Mouse (Mus musculus) MN1 (cell line): ENCODE results near the gene Glra1.

Source experiments
- DNase-seq: peaks from one replicate; pipeline ENCODE4 v3.0.0-alpha.2; 2016; ENCODE audit warnings: low spot score

Glra1 gene

DNA sequence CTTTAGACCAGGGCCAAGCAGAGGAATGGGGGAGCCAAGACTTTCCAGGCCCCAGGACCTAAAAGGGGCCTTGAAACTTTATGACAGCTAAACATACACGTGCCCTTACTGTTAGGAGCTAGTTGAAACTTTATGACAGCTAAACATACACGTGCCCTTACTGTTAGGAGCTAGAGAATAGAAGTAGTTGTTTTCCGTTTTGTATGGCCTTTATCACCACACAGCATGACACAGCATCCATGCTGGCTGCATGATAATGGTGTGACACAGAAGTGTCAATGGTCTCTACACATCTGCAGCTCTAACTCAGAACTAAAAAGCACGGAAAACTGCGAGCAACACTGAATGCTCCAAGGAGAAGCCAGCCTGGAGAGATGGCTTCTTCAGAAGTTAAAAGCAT lies 90.3 kb downstream of the Glra1 start:
- DNase-seq = no peak

DNA sequence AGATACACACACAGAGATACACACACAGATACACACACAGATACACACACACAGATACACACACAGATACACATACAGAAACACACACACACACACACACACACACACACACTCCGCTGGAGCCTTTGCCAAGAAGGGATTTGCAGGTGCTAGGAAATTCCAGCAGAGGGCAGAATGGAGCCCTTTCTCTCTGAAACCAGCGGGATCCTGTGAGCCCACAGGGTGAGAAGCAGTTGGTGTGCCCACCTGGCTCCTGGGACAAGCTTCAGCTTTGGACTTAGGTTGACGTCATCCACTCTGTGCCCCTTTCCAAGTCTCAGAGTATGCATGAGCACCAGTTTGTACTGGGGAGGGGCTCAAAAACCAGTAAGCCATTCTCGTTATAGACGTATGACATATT lies 96.6 kb downstream of the Glra1 start:
- DNase-seq = no peak

DNA sequence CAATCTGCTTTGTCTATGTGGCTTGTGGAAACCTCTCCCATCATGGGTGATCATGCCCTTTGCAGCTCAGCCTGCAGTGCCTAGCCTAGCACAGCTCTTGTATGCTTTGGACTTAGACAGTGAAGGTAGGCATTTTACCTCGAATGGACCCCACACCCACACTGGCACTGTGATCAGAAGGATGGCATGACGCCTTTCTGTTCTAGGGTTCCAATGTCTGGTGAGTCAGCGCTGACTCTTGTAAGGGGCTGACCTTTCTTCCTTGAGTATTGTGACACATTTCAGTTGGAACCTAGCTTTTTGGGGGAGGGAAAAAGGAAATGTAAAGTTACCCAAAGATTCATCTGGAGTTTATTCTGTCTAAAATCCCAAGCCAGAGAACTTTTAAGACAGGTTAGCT lies 102.5 kb downstream of the Glra1 start:
- no peak for DNase-seq

DNA sequence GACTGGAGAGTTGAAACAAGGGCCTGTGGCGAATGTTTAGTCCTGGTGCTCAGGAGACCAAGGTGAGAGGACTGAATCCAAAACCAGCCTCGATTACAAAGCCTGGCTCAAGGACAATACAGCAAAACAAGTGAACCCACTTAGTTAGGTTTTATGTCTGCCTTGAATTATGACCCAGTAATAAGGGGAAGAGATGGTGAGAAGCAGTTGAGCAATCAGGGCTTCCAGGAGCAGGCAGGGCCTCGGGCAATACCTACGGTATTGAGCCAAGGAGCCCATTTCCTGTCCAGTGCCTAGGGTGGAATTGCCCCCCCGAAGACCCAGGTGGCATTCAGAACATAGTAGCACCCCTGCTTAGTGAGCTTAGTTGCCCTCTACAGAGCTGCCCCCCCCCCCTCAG lies 105.1 kb downstream of the Glra1 start:
- no peak for DNase-seq

DNA sequence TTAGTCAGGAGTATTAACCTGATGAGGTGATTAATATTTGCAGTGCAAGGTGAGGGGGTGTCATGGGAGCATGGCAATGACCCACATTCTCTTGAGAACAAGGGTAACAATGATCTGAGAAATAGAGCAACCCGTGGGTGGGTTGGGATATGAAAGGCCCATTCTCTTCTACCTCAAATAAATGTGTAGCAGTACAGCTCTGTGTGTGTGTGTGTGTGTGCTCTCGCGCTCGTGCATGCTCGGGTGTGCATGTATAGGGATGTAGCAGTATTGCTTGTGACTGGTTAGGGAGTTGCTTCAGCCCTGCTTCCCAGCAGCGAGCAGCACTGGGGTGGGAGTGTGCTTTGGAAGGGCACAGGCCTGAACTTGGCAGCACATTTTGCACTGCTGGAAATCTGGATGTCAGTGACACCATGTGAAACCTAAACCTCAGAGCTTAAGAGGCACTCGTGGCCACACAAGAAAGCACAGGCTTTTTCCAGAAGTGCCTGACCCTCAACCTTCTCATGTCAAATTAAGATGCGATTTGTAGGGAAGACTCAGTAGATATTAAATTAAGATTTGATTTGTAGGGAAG lies 106.0 kb downstream of the Glra1 start:
- DNase-seq = no peak

DNA sequence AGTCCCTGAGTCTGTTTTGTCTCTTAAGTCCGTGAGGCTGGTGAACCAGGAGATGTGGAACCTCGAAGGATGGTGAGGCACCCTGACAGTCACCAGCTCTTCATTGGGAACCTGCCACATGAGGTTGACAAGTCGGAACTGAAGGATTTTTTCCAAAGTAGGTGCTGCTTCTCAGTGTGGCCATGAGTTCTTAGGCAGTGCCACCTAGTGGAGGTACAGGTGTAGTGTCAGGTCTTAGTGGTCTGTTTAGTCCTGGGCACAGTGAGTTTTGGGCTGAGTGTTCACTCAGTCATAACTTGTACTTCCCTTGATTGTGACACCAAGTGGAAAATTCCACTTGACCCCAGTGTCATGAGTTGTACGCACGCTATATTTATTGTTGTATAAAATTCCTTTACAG lies 110.1 kb downstream of the Glra1 start:
- peak; percentile 78 for DNase-seq

DNA sequence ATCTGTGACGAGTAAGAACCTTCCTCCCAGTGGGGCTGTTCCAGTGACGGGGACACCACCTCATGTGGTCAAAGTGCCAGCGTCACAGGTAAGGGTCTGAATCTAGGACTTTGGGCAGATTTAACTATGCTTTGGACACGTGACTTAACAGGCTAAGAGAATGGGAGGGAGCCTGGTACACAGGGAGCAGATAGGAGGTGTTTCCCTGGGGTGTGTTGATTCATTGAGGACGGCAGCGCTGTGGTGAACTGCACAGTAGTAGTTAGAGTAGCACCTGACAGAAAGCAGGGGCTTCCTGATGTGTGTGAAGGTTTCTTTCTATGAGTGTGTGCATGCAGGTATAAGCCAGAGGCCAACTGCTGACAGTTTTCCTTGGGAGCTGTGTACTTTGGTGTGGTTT lies 111.8 kb downstream of the Glra1 start:
- DNase-seq = no peak

DNA sequence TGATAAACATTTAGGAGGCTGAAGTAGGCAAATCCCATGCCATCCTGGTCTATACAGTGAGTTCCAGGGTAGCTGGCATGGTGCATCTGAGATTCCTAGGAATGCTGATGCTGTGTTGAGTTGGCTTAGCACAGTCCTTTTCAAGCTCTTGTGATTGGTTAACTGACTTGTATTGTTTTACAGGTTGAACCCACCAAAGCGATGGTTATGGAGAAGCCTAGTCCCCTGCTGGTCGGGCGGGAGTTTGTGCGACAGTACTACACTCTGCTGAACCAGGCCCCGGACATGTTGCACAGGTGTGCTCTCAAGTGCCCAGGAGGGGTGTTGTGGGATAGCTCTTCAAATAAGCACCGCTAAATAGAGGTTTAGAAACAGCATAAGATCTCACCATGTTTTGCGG lies 122.6 kb downstream of the Glra1 start:
- DNase-seq = no peak

DNA sequence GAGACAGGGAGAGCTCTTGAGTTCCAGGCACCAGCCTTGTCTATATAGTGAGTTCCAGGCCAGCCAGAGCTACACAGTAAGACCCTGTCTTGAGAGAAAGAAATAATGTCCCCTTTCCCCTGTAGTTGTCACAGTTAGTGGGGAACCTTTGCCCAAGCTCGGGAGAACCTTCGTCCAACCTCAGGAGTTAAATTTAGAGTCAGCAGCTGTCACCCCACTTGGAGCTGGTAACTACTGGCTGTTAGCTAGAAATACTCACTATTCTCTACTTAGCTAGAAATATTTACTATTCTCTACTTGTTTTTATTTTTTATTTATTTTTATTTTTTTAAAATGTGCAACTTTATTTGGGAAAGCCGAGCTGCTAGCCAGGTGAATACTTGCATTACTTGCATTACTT lies 134.8 kb downstream of the Glra1 start:
- no peak for DNase-seq

DNA sequence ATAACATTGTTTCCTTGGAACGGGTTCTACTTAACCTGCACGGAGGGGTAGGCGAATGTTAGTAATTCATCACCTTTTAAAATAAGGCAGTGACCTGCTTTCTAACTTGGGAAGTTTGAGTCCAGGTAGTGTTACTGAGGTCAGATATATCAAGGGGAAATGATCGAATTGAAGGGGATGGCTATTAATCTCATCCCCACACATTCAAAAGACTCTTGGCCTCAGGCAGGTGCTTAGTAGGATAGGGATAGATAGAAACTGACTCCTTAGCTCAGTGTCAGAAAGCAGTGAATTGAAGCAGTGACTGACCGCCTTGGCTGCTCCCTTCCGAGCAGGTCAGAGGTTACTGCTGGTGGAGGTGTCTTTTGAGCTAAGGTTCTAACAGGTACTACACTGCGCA lies 136.5 kb downstream of the Glra1 start:
- no peak for DNase-seq

DNA sequence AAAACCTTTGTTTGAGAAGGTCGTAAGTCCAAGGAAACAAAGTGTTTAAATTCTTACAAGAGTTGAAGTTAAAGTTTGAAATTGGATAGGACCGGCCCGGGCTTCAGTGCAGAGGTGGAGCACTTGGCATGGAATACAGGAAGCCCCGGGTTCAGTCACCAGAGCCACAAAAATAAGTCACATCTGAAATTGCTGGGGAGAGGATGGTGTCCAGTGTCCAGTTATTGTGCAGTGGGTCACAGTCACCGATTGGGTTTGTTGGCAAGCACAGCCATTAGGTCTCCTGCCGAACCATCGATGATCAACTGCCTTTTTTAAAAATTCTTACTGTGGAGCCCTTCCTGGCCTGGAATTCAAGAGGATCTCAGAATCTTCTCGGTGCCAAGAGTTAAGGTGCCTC lies 137.2 kb downstream of the Glra1 start:
- DNase-seq = peak; percentile 26

DNA sequence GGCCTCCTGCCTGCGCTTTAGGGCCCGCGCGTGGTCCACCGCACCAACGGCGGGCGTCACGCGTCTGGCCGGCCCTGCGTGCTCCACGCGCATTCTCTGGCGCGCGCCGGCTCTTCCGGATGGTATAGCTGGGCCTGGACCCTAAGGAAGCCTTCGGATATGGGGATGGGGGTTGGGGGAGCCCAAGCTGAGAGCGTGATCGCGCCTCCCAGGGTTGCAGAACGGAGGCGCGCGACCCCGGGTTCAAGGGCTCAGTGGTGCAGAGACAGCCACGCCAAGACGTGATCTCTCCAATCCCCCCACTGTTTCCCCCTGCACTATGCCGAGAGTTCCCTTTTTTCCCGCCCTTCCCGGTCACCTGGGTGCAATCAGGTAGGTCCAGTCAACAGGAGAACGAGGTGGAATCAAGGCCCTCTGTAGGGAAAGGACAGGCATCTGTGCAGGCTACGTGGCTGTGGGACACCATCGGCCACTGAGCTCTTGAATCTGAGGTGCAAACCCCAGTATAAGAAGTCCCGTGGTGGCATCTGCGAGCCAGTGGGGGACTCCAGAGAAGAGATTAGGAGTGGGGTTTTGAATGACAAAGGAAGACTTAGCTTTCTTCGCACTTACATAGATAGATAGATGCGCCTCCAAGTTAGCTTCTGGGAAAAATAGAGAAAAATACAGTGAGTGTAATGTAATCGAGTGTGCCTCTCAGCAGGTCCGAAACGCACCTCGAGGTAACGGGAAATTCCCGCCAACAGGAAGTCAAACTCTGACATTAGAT lies 137.9 kb downstream of the Glra1 start:
- DNase-seq = peak; percentile 43

DNA sequence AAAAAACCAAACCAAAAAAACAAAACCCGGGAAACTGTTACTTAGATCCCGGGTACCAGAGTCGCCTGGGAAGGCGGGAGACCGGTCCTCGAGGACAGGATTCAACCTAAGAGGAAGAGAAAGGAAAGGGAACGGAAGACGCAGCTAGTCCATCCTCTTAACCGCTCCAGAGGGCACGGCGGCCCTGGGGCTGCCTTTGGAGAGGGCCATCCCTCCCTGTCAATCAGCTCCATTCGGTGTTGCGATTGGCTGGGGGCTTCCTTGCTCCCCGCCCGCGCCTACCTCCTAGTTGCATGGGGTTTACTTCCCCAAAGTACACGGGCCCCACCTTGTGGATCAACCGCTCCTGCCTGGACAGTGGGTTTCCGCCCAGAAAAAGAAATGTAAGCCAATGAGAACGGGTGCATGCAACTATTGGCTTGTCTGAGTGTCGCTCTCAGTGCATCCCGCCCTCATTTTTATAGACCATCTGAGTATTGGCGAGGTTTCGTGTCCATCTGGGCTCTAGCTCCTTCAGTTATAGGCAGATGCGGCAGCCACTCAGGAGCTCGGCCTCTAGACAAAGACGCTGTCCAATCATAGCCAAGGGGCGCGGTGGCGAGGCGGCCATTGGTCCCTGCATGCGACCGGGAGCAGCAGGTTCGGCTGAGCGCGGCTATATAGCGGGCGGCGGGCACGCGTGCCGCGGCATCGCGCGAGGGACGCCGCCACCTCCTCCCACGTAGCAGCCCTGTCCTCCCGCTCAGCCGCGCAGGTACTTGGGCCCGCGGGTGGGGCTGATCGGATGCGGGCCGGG lies 138.8 kb downstream of the Glra1 start, which contains the start of gene G3bp1:
TSS of gene G3bp1 (plus strand) at position 638 of the 796 bp plus-strand sequence.
- DNase-seq = peak; percentile 100

DNA sequence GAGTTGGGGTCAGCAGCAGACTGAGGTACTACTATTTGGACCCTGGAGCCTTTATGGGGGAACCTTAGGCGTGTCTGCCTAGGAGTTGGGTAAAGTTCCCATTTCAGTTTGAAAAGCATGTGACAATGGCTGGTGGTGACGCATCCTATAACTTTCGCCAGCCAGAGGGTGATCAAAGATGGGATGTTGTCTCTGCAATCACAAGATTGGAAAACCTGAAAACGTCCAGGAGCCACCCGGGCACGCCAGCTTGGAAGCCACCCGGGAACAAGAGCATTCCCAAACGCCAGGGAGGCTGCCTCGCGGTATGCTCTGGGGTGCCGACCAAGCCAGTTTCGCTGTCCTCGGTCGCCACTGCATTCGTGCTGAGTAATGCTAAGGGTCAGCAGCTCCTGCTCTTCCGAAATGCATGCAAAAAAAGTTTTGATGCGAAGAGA lies 139.4 kb downstream of the Glra1 start:
- no peak for DNase-seq

DNA sequence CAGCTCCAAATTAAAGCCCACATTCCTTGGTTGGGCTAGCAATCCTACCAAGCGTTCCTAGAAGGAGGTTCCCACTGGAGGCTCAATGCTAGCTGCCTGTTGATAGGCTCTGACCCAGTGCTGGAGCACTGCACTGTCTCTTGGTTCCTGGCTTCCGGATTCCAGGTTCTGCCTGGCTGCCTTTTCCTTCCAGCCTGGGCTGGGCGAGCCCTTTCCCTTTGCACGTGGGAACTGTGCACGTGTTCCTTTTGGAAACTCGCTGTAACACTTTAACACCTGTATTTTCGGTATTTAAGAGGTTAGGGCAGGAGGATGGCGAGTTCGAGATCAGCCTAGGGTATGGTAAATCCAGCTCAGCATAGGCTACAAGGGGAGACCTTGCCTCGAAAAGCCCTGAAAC lies 140.0 kb downstream of the Glra1 start:
- peak; percentile 83 for DNase-seq

DNA sequence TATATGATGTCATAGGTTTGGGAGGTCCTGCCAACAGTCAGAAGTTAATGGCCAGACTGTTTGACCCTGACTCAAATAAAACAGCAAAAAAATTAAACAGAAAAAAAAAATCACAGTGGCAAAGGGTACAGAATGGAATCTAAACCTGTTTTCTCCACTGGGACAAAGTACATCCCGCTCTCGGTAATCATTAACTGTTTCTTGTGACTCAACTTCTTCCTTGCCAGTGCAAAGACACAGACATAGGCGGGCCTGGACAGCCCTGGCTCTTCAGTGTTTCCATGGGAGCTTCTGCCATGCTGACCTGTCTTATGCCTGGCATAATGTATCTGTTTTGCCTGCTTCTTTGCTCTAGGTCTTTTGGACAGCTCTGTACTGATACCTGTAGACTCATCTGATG lies 142.8 kb downstream of the Glra1 start:
- no peak for DNase-seq

DNA sequence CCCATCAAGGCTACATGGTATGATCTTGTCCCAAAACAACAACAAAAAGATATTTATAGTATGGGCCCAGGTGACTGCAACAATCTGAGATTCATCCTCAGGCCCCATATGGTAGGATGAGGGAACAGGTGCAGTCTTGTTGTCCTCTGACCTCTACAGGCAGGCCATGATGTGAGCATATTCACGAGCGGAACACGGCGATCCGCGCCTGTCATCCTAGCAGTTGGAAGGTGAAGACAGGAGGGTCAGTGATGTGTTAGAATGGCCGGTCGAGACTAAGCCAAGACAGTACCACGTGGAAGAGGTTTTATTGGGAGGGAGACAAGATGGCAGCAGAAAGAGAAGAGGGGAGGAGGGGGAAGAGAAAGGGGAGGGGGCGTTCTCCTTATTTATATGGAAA lies 143.3 kb downstream of the Glra1 start:
- no peak for DNase-seq
